In the genomic region with DNA sequence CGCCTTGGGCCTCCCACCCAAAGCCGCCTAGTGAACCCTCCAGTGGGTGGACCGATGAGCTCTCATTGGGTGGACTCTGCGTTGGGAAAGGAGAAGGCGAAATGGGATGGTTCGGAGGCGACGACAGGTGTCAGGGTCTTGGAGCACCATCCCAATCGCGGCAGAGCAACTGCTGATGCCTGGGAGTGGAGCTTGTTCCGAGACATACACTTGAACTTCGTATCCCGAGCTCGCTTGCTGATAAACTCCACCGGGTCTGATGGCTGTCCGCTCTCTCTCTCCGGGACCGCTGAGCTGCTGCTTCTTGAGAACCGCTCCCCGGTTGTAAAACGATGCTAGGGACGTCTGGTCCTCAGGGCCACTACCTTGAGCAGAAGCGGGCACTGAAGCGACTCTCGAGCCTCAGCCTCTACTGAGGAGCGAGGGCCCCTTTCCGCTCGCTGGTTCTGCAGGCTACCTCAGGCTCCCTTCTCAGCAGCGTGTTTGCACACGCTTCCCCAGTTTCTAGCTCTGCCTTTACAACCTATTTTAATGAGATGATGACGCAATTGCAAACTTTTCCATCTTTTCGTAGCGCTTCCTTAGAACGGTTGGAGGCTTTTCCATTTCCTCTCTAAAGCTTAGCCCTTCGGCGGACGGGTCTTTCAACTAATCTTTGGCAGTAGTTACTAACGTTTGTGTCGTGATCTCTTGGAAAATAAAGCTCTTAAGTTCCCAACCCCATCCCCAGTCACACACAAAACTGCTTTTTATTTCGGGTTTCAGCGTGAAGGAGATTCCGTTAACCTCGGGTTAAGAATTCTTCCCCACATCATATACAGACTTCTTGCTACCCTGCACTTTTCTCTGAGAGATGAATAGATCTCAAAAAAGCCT, we compare ENCODE assay signal across 1 mouse cellular context.
TF ChIP-seq lines count a peak whose summit lies in the region.

No protein-coding gene starts in this region.

TF ChIP-seq in CH12.LX, 34 proteins besides CTCF, POLR2A, EP300 and RAD21 (continued from another document):
- TF ChIP-seq MYC (IDR thresholded peaks at IDR 0.05; ENCODE audit: low read depth, low read length) (no peak), NRF1 (IDR thresholded peaks at IDR 0.05; ENCODE audit: low read depth, low read length) (no peak), SMC3 (IDR thresholded peaks at IDR 0.05; ENCODE audit: low read depth, low read length) (no peak), MAFK (IDR thresholded peaks at IDR 0.05; ENCODE audit: insufficient replicate concordance, low read length) (no peak), RCOR1 (conservative IDR thresholded peaks at IDR 0.05; ENCODE audit: low read depth, low read length) (peak; percentile 7; the same call in 1 of the 2 replicates), UBTF (IDR thresholded peaks at IDR 0.05; ENCODE audit: low read depth, low read length) (peak; percentile 84; the same call in 1 of the 2 replicates), MXI1 (IDR thresholded peaks at IDR 0.05; ENCODE audit: low read depth, low read length) (peak; percentile 66), NELFE (IDR thresholded peaks at IDR 0.05; ENCODE audit: low read depth, low read length) (no peak), KAT2A (IDR thresholded peaks at IDR 0.05; ENCODE audit: insufficient replicate concordance, low read length) (no peak)
